Mouse (Mus musculus): ENCODE results near the gene Polr2a. TPM values are rescaled to one million over a fixed set of nuclear protein-coding genes. Genes with fewer than 3 reads are reported as not detected.

Polr2a gene
- polyA plus RNA-seq, 2 experiments: 14.3 to 19.5 TPM

- Histone ChIP-seq H3K4me2 (ENCODE audit: low read depth) (no peak overlapping the region), H3K27ac (no peak overlapping the region), H3K36me3 (replicated peaks; ENCODE audit: control insufficient read depth, insufficient read depth, low read depth) (no peaks in the 10 kb centered on the region), H3K27me3 (ENCODE audit: control insufficient read depth, insufficient read depth, low read length) (no peaks in the 10 kb centered on the region), H3K9me3 (ENCODE audit: control insufficient read depth, low read length) (no peaks in the 10 kb centered on the region), H3K4me3 (ENCODE audit: insufficient read depth in 1 of 2, low read depth in 2 of 2, low read length in 2 of 2) (no peak overlapping the region), H3K9ac (replicated peaks) (no peak overlapping the region), H3K4me1 (replicated peaks; ENCODE audit: control insufficient read depth in 2 of 2, insufficient read depth in 2 of 2, low read length in 1 of 2) (peaks cover 0 to 9% of the 10 kb centered on the region in 2 experiments; a peak in 2 of 4 replicates)
- DNase-seq (ENCODE audit: low read depth in 3 of 3, low spot score in 3 of 3) (no peak), ATAC-seq (ENCODE audit: insufficient read depth) (no peak)
- 25% methylated on average over 9 of the region's 9 CpGs for WGBS (ENCODE audit: insufficient replicate concordance)
- 0 out of 2 replicates have a peak, but pooled peaks have one; percentile 13 for TF ChIP-seq EP300 (IDR thresholded peaks at IDR 0.05; ENCODE audit: low read depth)
- TF ChIP-seq CTCF (IDR thresholded peaks at IDR 0.05; ENCODE audit: low read depth): no peak
These were observed 66.1 kb downstream of the Polr2a start for GRCm38 (mm10) chr11:69692196-69692811.

GRCm38 (mm10) chr11:69689891-69690290, 68.5 kb downstream of the Polr2a start:
- Histone ChIP-seq H3K4me3 (ENCODE audit: insufficient read depth in 1 of 2, low read depth in 2 of 2, low read length in 2 of 2) (no peak overlapping the region), H3K27ac (no peak overlapping the region), H3K36me3 (replicated peaks; ENCODE audit: control insufficient read depth, insufficient read depth, low read depth) (no peaks in the 10 kb centered on the region), H3K9ac (replicated peaks) (no peak overlapping the region), H3K4me2 (ENCODE audit: low read depth) (no peak overlapping the region), H3K4me1 (replicated peaks; ENCODE audit: control insufficient read depth in 2 of 2, insufficient read depth in 2 of 2, low read length in 1 of 2) (peaks cover 0 to 18% of the 10 kb centered on the region in 2 experiments; a peak in 2 of 4 replicates), H3K9me3 (ENCODE audit: control insufficient read depth, low read length) (no peaks in the 10 kb centered on the region), H3K27me3 (ENCODE audit: control insufficient read depth, insufficient read depth, low read length) (no peaks in the 10 kb centered on the region)
- TF ChIP-seq CTCF (IDR thresholded peaks at IDR 0.05; ENCODE audit: low read depth) (no peak), EP300 (IDR thresholded peaks at IDR 0.05; ENCODE audit: low read depth) (no peak)
- ATAC-seq (ENCODE audit: insufficient read depth): no peak
- 85% methylated on average over 1 of the region's 1 CpGs for WGBS (ENCODE audit: insufficient replicate concordance)
- no peak for DNase-seq (ENCODE audit: low read depth in 3 of 3, low spot score in 3 of 3)

- Histone ChIP-seq H3K36me3 (replicated peaks; ENCODE audit: control insufficient read depth, insufficient read depth, low read depth) (no peaks in the 10 kb centered on the region), H3K4me2 (ENCODE audit: low read depth) (no peak overlapping the region), H3K4me3 (ENCODE audit: insufficient read depth in 1 of 2, low read depth in 2 of 2, low read length in 2 of 2) (no peak overlapping the region), H3K27ac (no peak overlapping the region), H3K4me1 (replicated peaks; ENCODE audit: control insufficient read depth in 2 of 2, insufficient read depth in 2 of 2, low read length in 1 of 2) (peaks cover 2 to 18% of the 10 kb centered on the region in 2 experiments; a peak in 2 of 4 replicates), H3K9ac (replicated peaks) (no peak overlapping the region), H3K27me3 (ENCODE audit: control insufficient read depth, insufficient read depth, low read length) (no peaks in the 10 kb centered on the region), H3K9me3 (ENCODE audit: control insufficient read depth, low read length) (no peaks in the 10 kb centered on the region)
- TF ChIP-seq CTCF (IDR thresholded peaks at IDR 0.05; ENCODE audit: low read depth): no peak
- TF ChIP-seq EP300 (IDR thresholded peaks at IDR 0.05; ENCODE audit: low read depth): no peak
- ATAC-seq (ENCODE audit: insufficient read depth): no peak
- DNase-seq (ENCODE audit: low read depth in 3 of 3, low spot score in 3 of 3): no peak
- 66% methylated on average over 5 of the region's 5 CpGs for WGBS (ENCODE audit: insufficient replicate concordance)
These were observed 71.4 kb downstream of the Polr2a start for GRCm38 (mm10) chr11:69687061-69687460.

- Histone ChIP-seq H3K4me1 (replicated peaks; ENCODE audit: control insufficient read depth in 2 of 2, insufficient read depth in 2 of 2, low read length in 1 of 2) (peaks cover 2 to 17% of the 10 kb centered on the region in 2 experiments; a peak in 2 of 4 replicates), H3K27me3 (ENCODE audit: control insufficient read depth, insufficient read depth, low read length) (no peaks in the 10 kb centered on the region), H3K9ac (replicated peaks) (no peak overlapping the region), H3K27ac (no peak overlapping the region), H3K4me3 (ENCODE audit: insufficient read depth in 1 of 2, low read depth in 2 of 2, low read length in 2 of 2) (no peak overlapping the region), H3K9me3 (ENCODE audit: control insufficient read depth, low read length) (no peaks in the 10 kb centered on the region), H3K36me3 (replicated peaks; ENCODE audit: control insufficient read depth, insufficient read depth, low read depth) (no peaks in the 10 kb centered on the region), H3K4me2 (ENCODE audit: low read depth) (no peak overlapping the region)
- 36% methylated on average over 4 of the region's 4 CpGs for WGBS (ENCODE audit: insufficient replicate concordance)
- DNase-seq (ENCODE audit: low read depth in 3 of 3, low spot score in 3 of 3) (peak in 1 of 3 experiments; percentile 34), ATAC-seq (ENCODE audit: insufficient read depth) (no peak)
- TF ChIP-seq CTCF (IDR thresholded peaks at IDR 0.05; ENCODE audit: low read depth) (no peak), EP300 (IDR thresholded peaks at IDR 0.05; ENCODE audit: low read depth) (no peak)
These were observed 72.1 kb downstream of the Polr2a start for GRCm38 (mm10) chr11:69686377-69686776.

- H3K4me3 ChIP-seq (ENCODE audit: insufficient read depth in 1 of 2, low read depth in 2 of 2, low read length in 2 of 2): no peak within 1 kb of the TSS
- H3K27ac ChIP-seq: no peak within 1 kb of the TSS
- no peak for TF ChIP-seq EP300 (IDR thresholded peaks at IDR 0.05; ENCODE audit: low read depth)
- no peak for TF ChIP-seq CTCF (IDR thresholded peaks at IDR 0.05; ENCODE audit: low read depth)
- peaks cover 5 to 21% of the 10 kb centered on the region in 2 experiments; a peak in 3 of 4 replicates for H3K4me1 ChIP-seq (replicated peaks; ENCODE audit: control insufficient read depth in 2 of 2, insufficient read depth in 2 of 2, low read length in 1 of 2)
- H3K4me2 ChIP-seq (ENCODE audit: low read depth): no peak within 1 kb of the TSS
- 67% methylated on average over 10 of the region's 10 CpGs for WGBS (ENCODE audit: insufficient replicate concordance)
- no peak within 1 kb of the TSS for H3K9ac ChIP-seq (replicated peaks)
- H3K9me3 ChIP-seq (ENCODE audit: control insufficient read depth, low read length): no peaks in the 10 kb centered on the region
- no peak for ATAC-seq (ENCODE audit: insufficient read depth)
- DNase-seq (ENCODE audit: low read depth in 3 of 3, low spot score in 3 of 3): no peak
- no peaks in the 10 kb centered on the region for H3K36me3 ChIP-seq (replicated peaks; ENCODE audit: control insufficient read depth, insufficient read depth, low read depth)
- no peaks in the 10 kb centered on the region for H3K27me3 ChIP-seq (ENCODE audit: control insufficient read depth, insufficient read depth, low read length)
These were observed 72.8 kb downstream of the Polr2a start, which contains the start of gene Tnfsf13 for GRCm38 (mm10) chr11:69685526-69686148. TSS of gene Tnfsf13 (minus strand) at chr11:69685784.
